Mouse (Mus musculus) ES-E14 (cell line): Measurements from ENCODE around the gene Prok1.

Experiments
- HCFC1 ChIP-seq: IDR thresholded peaks from 2 replicates; pipeline ENCODE4 v1.6.1; 2012; ENCODE audit warnings: low read length, inconsistent platforms, borderline replicate concordance; ENCODE audit not compliant: insufficient read depth
- MAFK ChIP-seq: IDR thresholded peaks from 2 replicates; pipeline ENCODE4 v1.6.1; 2014; ENCODE audit warnings: mild to moderate bottlenecking, low read depth, low read length, inconsistent platforms; ENCODE audit not compliant: insufficient read depth
- ZC3H11A ChIP-seq: IDR thresholded peaks from 2 replicates; pipeline ENCODE4 v1.6.1; 2012; ENCODE audit warnings: low read depth, mild to moderate bottlenecking, inconsistent platforms, low read length, borderline replicate concordance
- ZNF384 ChIP-seq: IDR thresholded peaks from 2 replicates; pipeline ENCODE4 v1.6.1; 2012; ENCODE audit warnings: low read depth, low read length, inconsistent platforms

GRCm38 (mm10) chr3:107261851-107262165 lies 22.3 kb upstream of the Prok1 start:
- TF ChIP-seq MAFK, result no peak
- TF ChIP-seq ZNF384, result no peak
- TF ChIP-seq ZC3H11A, result no peak
- TF ChIP-seq HCFC1, result no peak
